Mouse (Mus musculus) kidney, embryonic 16.5 days (tissue): ENCODE data around the gene Tas2r135. TPM values are rescaled to one million over a fixed set of nuclear protein-coding genes. Genes with fewer than 3 reads are reported as not detected.

Experiments
- polyA plus RNA-seq: library from polyadenylated mRNA; unstranded; fragments of >200 nt; fragmentation: Nextera tagmentation; extraction: Ambion mirVana; gene quantifications from 2 replicates; pipeline ENCODE4 v1.2.1, GENCODE M21; 2015

Gene Tas2r135
- polyA plus RNA-seq, 1 experiment from 2014 or later: not detected

Other genes with a start within 250 kb of the Tas2r135 start
- gene Tas2r144, start 190.1 kb upstream of the Tas2r135 start, polyA plus RNA-seq: not detected in 2 replicates
- 36.7 and 37.8 TPM in 2 replicates for gene Gstk1, start 159.5 kb upstream of the Tas2r135 start, polyA plus RNA-seq
- gene Tmem139, start 143.5 kb upstream of the Tas2r135 start, polyA plus RNA-seq: 4.6 and 4.9 TPM in 2 replicates
- gene Casp2, start 140.4 kb upstream of the Tas2r135 start, polyA plus RNA-seq: 70.6 and 71.2 TPM in 2 replicates
- 0.17 and 0.29 TPM in 2 replicates for gene Clcn1, start 118.7 kb upstream of the Tas2r135 start, polyA plus RNA-seq
- 0.11 and 0.13 TPM in 2 replicates for gene Fam131b, start 80.8 kb upstream of the Tas2r135 start, polyA plus RNA-seq
- gene Zyx, start 55.8 kb upstream of the Tas2r135 start, polyA plus RNA-seq: 115 and 130 TPM in 2 replicates
- gene Epha1, start 32.2 kb upstream of the Tas2r135 start, polyA plus RNA-seq: 8.2 and 8.6 TPM in 2 replicates
- not detected in 2 replicates for gene Tas2r143, start 5.2 kb upstream of the Tas2r135 start, polyA plus RNA-seq
- not detected in 2 replicates for gene Tas2r126, start 29.1 kb downstream of the Tas2r135 start, polyA plus RNA-seq
- gene Olfr458, start 59.8 kb downstream of the Tas2r135 start, polyA plus RNA-seq: not detected in 2 replicates
- not detected in 2 replicates for gene Olfr457, start 70.9 kb downstream of the Tas2r135 start, polyA plus RNA-seq
- gene Olfr456, start 81.8 kb downstream of the Tas2r135 start, polyA plus RNA-seq: not detected in 2 replicates
- not detected in 2 replicates for gene Olfr455, start 142.2 kb downstream of the Tas2r135 start, polyA plus RNA-seq
- not detected in 2 replicates for gene Tcaf3, start 192.3 kb downstream of the Tas2r135 start, polyA plus RNA-seq
- 6.1 and 7.0 TPM in 2 replicates for gene Tcaf2, start 239.8 kb downstream of the Tas2r135 start, polyA plus RNA-seq